Mouse (Mus musculus): Measurements from ENCODE around the gene Gm9964.
A peak's percentile ranks its signal among the peaks of the same experiment; 100 is the strongest.
"Not testable (repeated sequence)": the region's sequence is repeated elsewhere in the genome, so short reads cannot be mapped to it uniquely, and the experiment has no call there.

Gm9964 gene

DNA sequence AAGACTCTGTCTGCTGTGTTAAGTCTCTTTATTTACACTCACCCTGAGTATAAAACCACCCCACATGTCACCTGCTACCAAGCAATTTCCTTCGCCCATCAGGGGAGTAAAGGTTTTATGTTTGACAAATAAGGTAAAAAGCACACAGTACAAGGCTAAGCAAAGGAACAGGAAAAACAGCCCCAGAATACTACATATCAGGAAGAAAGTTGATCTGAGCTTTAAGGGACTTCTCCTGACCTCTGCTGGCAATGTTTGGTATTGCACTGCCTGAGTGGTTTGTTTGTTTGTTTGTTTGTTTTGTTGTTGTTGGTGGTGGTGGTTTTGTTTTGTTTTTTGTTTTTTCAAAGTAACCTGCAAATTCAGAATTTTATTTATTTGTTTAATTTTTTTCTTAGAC lies 539 bp downstream of the Gm9964 start:
- peak; percentile 40 for DNase-seq

- DNase-seq = no peak
These were observed 2.7 kb downstream of the Gm9964 start for GRCm38 (mm10) chr11:79293971-79294370.

GRCm38 (mm10) chr11:79293025-79293424 lies 3.7 kb downstream of the Gm9964 start:
- DNase-seq = no peak

- no peak for DNase-seq
These were observed 4.6 kb downstream of the Gm9964 start for GRCm38 (mm10) chr11:79292130-79292529.

DNA sequence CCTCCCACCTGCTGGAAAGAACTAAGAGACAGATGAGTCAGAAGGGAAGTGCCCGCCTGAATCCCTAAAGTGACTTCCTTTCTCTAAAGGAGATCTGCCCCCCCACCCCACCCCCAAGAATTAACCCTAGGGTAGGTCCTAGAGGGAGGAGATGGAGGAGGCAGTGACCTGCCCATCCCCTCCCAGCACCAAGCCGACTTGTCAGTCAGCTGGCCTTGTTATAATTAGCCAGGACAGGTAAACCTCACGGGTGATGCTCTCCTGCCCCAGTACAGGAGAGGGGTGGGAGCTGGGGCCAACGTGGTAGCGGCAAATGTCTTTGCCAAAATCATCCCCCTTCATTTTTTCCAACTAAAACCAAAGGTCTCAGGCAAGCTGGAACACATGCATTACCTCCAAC lies 5.1 kb downstream of the Gm9964 start:
- DNase-seq = no peak

DNA sequence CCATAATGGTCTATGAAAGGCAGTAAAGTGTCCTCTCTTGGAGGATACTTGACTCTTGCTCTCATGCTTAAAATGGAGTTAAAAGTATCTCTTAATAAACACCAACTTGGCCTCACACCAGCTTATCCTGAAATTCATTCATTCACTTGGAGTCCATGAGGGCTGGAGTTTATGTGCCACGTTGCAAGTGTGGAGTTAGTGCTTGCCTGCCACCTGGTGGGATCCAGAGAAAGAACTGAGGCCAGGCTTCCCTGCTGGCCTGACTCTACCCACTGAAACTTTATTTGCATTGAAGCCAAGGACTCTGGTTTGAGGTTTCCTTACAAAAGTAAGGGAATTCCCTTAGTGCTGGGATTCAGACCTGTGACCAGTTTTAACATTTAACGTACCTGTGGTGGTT lies 6.2 kb downstream of the Gm9964 start:
- DNase-seq = no peak

DNA sequence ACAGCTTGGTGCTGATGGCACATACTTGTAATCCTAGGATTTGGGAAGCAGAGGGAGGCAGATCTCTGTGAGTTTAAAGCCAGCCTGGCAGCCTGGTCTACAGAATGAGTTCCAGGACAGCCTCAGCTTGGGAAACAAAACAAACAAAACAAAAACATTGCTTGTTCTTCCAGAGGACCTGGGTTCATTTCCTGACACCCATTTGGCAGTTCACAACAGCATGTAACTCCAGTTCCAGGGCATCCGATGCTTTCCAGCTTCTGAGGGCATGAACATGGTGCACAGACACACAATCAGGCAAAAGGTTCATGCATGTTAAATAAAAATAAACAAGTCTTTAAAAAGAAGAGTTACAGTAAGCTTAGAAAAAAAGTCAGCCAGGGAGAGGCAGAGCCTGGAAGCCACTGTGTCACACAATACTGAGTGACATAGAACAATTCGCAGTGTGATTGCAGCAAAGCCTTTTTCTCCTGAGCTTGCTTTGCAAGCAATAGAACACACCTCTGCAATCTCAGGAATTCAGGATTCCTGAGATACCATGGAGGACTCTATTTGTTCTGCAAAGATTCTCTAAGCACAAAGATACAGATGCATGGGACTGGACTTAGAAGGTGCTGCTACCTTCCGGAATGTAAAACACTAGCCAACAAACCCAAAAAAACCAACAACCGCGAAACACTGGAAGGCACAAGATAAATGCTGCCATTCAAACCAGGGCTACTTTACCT lies 7.6 kb downstream of the Gm9964 start:
- DNase-seq = no peak

GRCm38 (mm10) chr11:79288278-79288843 lies 8.3 kb downstream of the Gm9964 start:
- DNase-seq = no peak

DNA sequence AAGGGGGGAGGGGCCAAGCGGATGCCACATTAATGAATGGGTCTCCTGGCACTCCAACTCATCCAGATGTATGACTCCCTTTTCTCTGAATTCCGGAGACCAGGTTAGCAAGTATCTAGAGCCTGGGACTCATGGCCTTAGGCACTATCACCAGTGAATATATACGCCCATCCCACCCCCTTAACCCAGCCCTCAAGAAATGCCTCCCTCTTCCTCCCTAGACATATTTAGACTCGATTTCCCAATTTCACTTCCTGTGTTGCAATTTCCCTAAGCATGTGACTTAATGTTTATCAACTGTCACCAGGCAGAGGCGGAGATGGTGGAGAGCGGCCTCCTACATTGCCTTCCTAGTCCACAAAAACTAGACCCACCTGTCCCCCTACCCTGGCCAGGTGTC lies 9.3 kb downstream of the Gm9964 start:
- no peak for DNase-seq

DNA sequence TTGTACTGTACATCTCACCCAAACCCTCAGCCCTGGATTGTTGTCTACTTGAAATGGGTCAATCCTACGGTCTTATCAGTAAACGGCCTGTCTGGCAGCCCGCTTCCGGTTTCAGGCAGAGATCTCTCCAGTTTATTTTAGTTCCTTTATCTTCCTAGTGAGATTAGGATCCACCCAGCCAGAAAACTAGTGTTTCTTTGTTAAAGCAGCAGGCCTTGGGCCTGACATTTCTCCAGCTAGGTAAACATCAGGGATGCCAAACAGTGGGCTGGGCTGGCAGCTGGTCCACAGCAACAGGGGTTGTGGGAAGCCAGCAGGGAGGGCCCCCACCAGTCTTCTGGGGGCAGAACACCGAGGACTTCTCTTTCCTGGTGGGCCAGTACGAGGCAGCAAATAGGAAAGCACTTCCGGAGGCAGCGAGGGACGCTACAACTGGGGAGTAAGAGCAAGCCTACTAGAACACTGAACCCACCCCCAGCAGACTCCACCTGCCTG lies 10.4 kb downstream of the Gm9964 start:
- DNase-seq = no peak

- DNase-seq = no peak
These were observed 13.2 kb downstream of the Gm9964 start for GRCm38 (mm10) chr11:79283350-79284030.

DNA sequence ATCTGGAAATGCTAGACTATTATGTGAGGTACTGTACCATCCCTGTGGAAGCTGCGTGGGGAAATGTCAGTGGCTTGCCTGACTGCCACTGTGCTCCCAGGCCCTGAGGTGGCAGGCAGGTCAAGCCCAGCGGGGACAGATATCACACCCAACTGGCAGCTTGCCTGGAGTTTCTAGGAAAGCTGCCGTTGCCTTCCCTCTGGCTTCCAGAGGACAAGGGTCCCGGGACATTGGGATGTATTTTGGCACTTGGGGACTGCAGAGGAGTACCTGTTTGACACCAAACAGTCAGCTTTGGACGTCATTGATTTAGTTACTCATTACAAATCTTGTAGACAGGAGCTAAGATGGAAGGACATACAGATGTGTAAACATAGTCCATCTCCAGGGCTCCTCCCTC lies 15.3 kb downstream of the Gm9964 start:
- no peak for DNase-seq

GRCm38 (mm10) chr11:79279732-79280405 lies 16.8 kb downstream of the Gm9964 start:
- DNase-seq = no peak

GRCm38 (mm10) chr11:79273757-79274156 lies 22.9 kb downstream of the Gm9964 start:
- DNase-seq = no peak

- DNase-seq = no peak
These were observed 23.7 kb downstream of the Gm9964 start for GRCm38 (mm10) chr11:79273039-79273438.

DNA sequence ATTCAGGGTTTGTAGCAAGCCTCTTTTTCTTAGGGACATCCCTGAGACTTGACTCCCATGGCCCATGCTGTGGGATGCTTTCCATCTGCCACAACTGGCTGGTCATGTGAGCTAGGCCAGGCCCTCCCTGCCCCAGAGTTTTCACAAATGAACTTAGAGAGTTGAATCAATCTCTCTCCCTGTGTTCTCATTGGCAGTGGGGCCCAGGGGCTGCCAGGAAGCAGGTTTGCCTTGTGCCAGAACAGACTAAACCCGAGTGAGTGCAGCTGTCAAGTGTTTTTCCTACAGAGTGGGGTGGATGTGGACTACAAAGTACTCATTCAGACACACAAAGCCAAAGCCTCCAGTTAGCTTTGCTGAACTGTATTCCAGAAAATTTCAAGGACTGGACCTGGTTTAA lies 29.5 kb downstream of the Gm9964 start:
- DNase-seq = peak; percentile 37

- no peak for DNase-seq
These were observed 32.3 kb downstream of the Gm9964 start for GRCm38 (mm10) chr11:79264376-79264775.

- DNase-seq = not testable (repeated sequence)
These were observed 36.6 kb downstream of the Gm9964 start for GRCm38 (mm10) chr11:79260126-79260525.

DNA sequence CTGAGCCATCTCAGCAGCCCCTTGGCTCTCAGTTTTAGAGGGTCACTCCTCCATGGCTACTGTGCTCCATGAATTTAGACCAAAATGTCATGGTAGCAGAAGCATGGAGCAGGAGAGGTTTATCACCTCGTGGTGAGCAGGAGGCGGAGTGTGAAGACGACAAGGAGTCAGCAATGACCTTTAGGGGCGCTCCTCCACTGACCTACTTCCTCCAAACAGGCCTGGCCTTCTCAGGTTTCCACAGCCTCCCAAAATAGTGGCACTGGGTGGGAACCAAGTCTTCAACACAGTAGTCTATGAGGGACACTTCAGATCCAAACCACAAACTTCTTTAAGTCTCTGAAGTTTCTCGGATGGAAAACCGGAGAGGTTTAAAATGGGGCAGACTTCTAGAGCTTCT lies 38.0 kb downstream of the Gm9964 start:
- no peak for DNase-seq

GRCm38 (mm10) chr11:79254391-79255098 lies 42.2 kb downstream of the Gm9964 start, which contains the start of gene Wsb1:
TSS of gene Wsb1 (minus strand) at chr11:79254671.
- peak; percentile 93 for DNase-seq

DNA sequence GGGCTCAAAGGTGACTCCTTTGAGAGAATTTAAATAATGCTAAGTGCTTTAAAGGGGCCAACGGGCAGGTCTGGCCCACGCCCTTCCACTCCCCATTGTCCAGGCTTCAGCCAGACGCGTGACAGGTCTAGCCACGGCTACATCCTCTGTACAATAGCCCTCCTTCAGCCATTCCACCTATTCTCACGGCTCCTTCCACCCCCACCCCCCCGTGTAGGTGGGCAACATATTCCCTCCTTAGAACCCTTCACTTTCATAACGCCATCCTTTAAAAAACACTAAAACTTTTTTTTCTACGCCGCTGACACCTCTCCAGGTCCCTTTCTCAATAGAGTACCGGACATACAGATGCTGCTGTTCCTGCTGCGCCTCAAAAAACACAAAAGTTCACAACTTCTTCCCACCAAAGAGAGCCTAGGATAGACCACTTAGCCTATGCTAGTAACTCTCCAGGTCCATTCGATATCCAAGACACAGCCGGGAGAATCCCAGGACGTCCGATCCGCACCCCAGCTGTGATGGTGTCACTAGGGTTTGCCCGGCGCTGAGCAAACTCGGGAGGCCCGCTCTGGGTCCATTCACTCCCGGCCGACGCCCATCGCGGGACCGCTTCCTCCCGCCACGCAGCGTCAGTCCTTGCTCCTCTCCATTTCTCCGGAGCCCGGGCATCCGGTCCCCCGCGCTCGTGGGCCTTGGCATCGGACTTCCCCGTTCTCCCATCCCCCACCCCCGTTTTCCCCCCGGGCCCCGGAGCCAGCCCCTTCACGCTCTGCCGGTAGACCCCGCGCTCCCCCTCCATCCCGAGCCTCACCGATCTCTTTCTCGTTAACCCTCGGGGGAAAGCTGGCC lies 42.9 kb downstream of the Gm9964 start:
- peak; percentile 74 for DNase-seq
